Mouse (Mus musculus) layer of hippocampus, postnatal 25 days (tissue): ENCODE measurements at regions not wholly inside any gene's neighbourhood (a gene's known extent, or its start where the extent isn't known, plus 50 kb on each side); places are given as distances from the start of the nearest gene placed in this dataset.

Experiments used
- DNase-seq, 2 experiments: peaks; one replicate each; pipeline ENCODE4 v3.0.0; 2022; ENCODE audit warnings: mixed read lengths in 2 of 2, low spot score in 1 of 2; ENCODE audit errors: extremely low spot score in 1 of 2

- DNase-seq, result no peak
These were observed 76.7 kb downstream of the Trim29 start for GRCm38 (mm10) chr9:43387397-43387796.

- DNase-seq, result no peak
These were observed 78.9 kb downstream of the Trim29 start for GRCm38 (mm10) chr9:43389491-43390083.

- DNase-seq, result no peak
These were observed 81.9 kb downstream of the Trim29 start for GRCm38 (mm10) chr9:43392467-43393064.

GRCm38 (mm10) chr9:43394204-43394603, 83.6 kb downstream of the Trim29 start:
- no peak for DNase-seq

GRCm38 (mm10) chr9:43395209-43395608, 84.6 kb downstream of the Trim29 start:
- peak in 1 of 2 experiments; percentile 33 for DNase-seq

- DNase-seq, result no peak
These were observed 85.9 kb downstream of the Trim29 start for GRCm38 (mm10) chr9:43396566-43396965.

- DNase-seq, result no peak
These were observed 97.8 kb downstream of the Trim29 start for GRCm38 (mm10) chr9:43408493-43408892.

GRCm38 (mm10) chr9:43412473-43412872, 101.8 kb downstream of the Trim29 start:
- DNase-seq, result no peak

- no peak for DNase-seq
These were observed 109.5 kb downstream of the Trim29 start for GRCm38 (mm10) chr9:43419993-43420715.

- DNase-seq, result no peak
These were observed 116.4 kb downstream of the Trim29 start for GRCm38 (mm10) chr9:43427007-43427406.

GRCm38 (mm10) chr9:43433953-43434352, 123.3 kb downstream of the Trim29 start:
- no peak for DNase-seq

GRCm38 (mm10) chr9:43438476-43438875, 127.8 kb downstream of the Trim29 start:
- DNase-seq, result no peak

- DNase-seq, result no peak
These were observed 130.4 kb downstream of the Trim29 start for GRCm38 (mm10) chr9:43440959-43441510.

- no peak for DNase-seq
These were observed 134.8 kb downstream of the Trim29 start for GRCm38 (mm10) chr9:43445491-43445890.

GRCm38 (mm10) chr9:43447372-43447771, 136.7 kb downstream of the Trim29 start:
- DNase-seq, result no peak

- no peak for DNase-seq
These were observed 138.3 kb downstream of the Trim29 start for GRCm38 (mm10) chr9:43448981-43449380.

GRCm38 (mm10) chr9:43453953-43454582, 143.4 kb downstream of the Trim29 start:
- DNase-seq, result no peak

- no peak for DNase-seq
These were observed 147.1 kb downstream of the Trim29 start for GRCm38 (mm10) chr9:43457736-43458135.

GRCm38 (mm10) chr9:43461131-43461530, 150.5 kb downstream of the Trim29 start:
- no peak for DNase-seq

- DNase-seq, result no peak
These were observed 152.9 kb downstream of the Trim29 start for GRCm38 (mm10) chr9:43463445-43464090.

GRCm38 (mm10) chr9:43465129-43465528, 154.5 kb downstream of the Trim29 start:
- no peak for DNase-seq
